Mouse (Mus musculus): ENCODE data around the gene Dcun1d4. TPM values are rescaled to one million over a fixed set of nuclear protein-coding genes. Genes with fewer than 3 reads are reported as not detected.
"Not testable (repeated sequence)": the region's sequence is repeated elsewhere in the genome, so short reads cannot be mapped to it uniquely, and the experiment has no call there.

The Dcun1d4 gene
- polyA plus RNA-seq, 1 experiment from 2014 or later: 73.0 TPM

DNA sequence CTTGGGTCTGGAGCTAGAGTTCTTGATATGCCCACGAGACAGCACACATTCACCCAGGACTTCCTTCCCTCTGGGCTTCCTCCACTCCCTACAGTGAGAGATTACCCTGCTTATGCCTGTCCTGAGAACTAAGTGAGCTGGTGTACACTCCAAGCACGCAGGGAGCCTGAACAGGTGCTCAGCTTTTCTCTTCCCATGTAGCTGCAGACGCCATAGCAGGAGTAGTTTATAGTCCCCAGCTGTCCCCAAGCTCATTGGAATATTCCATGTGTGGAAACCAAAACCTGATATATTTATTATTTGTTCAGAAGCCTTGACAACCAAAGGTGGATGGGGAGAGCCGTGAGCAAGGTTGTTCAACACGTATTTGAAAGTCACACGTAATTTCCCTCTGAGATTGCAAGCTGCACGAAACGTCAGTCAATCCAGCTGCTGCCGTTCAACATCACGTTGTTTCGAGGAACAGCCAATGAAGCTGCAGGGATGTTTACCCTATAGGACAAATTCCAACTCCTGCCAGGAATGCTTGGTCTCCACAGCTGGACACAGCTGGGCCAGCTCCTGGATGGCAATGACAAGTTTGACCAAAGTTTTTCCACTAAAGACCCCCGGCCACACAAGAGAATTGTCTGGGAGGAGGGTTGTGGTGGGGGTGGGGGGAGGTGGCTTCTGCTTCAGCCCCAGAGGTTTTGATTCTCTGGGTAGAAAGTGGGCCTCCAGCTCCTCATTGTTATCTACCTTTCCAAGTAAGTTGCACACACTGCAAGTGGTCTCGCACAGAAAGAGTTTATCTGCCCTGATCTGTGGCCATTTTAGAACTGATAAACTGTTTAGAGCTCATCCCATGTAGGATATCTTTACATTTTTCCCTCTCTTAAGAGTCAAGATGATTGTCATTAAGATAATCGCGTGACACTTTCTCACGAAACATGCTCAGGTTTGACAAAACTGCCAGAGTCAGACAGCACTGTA is 12.1 kb upstream of the Dcun1d4 start:
- H3K27ac ChIP-seq (ENCODE audit: low read depth, low read length): no peak overlapping the region
- ATAC-seq (ENCODE audit: low FRiP score) (no peak), DNase-seq (ENCODE audit: low spot score) (no peak)
- no peaks in the 10 kb centered on the region for H3K9me3 ChIP-seq (ENCODE audit: control insufficient read depth, low read length)
- H3K4me3 ChIP-seq (ENCODE audit: low read depth, low read length): no peak overlapping the region
- no peaks in the 10 kb centered on the region for H3K36me3 ChIP-seq (ENCODE audit: control insufficient read depth, insufficient read depth, low read length)
- H3K27me3 ChIP-seq (ENCODE audit: control insufficient read depth, insufficient read depth, low read length): no peaks in the 10 kb centered on the region
- WGBS: 93% methylated on average over 16 of the region's 16 CpGs
- H3K9ac ChIP-seq (ENCODE audit: low read depth, low read length): no peak overlapping the region
- no peaks in the 10 kb centered on the region for H3K4me1 ChIP-seq (replicated peaks; ENCODE audit: control insufficient read depth, insufficient read depth, low read length)
- H3K4me2 ChIP-seq (replicated peaks; ENCODE audit: low read depth, low read length): no peak overlapping the region

DNA sequence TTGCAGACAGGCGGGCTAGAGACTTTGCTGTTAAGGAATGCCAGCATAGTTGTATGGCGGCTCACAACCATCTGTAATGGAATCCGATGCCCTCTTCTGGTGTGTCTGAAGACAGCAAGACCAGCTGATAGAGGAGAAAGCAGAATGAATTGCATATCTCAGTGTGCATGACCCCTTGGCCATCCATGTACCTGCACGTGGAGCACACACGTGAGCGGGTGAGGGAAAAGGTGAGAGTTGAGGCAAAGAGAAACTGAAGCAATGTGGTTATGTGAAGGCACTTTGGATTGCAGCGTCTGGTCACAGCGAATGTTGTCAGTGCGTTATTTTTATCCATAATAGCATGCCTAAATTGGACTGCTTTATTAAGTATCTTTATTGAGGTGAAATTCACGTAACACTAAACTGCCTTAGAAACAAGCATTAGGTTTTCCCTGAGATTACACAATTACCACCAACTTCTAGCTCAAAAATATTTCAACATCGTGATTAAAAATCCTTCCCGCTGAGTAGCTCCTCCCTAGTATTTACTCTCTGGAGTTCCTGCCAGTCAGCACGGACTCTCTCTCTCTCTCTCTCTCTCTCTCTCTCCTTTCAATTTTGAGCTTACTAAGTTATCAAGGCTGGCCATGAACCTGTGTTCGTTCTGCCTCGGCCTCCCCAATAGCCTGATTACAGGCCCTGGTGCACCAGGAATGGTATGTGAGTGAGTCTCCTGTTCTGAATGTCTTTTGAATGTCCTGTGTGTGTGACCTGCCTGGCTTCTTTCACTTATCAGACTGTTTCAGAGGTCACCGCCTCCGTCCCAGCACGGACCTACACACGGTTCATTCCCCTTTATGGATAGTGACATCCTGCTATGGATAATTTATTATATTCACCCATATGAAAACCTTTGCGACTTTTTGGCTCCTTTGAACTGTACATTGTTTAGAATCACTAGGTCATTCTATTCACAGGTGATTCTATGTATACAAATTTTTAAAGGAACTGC is 6.1 kb upstream of the Dcun1d4 start:
- no peak overlapping the region for H3K4me2 ChIP-seq (replicated peaks; ENCODE audit: low read depth, low read length)
- no peak for DNase-seq (ENCODE audit: low spot score)
- no peaks in the 10 kb centered on the region for H3K36me3 ChIP-seq (ENCODE audit: control insufficient read depth, insufficient read depth, low read length)
- WGBS: 92% methylated on average over 20 of the region's 20 CpGs
- H3K9me3 ChIP-seq (ENCODE audit: control insufficient read depth, low read length): no peaks in the 10 kb centered on the region
- no peak overlapping the region for H3K4me3 ChIP-seq (ENCODE audit: low read depth, low read length)
- H3K27me3 ChIP-seq (ENCODE audit: control insufficient read depth, insufficient read depth, low read length): no peaks in the 10 kb centered on the region
- H3K4me1 ChIP-seq (replicated peaks; ENCODE audit: control insufficient read depth, insufficient read depth, low read length): no peaks in the 10 kb centered on the region
- no peak overlapping the region for H3K9ac ChIP-seq (ENCODE audit: low read depth, low read length)
- no peak for ATAC-seq (ENCODE audit: low FRiP score)
- H3K27ac ChIP-seq (ENCODE audit: low read depth, low read length): no peak overlapping the region

DNA sequence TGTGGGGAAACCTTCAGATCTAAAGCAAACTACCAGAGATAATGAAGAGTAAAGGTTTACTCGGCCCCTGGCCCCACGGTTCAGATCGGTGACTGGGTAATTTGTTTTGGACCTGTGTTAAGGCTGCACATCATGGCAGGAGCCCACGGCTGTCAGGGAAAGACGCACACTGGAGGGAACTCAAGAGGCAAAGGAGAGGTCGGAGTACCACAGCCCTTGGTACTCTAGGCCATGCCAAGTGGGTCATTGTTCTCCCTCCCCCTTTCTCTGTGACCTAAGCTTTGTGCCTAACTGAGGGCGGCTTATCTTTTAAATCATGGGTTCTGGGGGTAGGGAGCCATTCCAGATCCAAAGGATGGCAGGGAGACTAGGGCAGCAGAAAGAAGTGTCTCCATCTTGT is 601 bp downstream of the Dcun1d4 start:
- no peaks in the 10 kb centered on the region for H3K4me1 ChIP-seq (replicated peaks; ENCODE audit: control insufficient read depth, insufficient read depth, low read length)
- H3K27me3 ChIP-seq (ENCODE audit: control insufficient read depth, insufficient read depth, low read length): no peaks in the 10 kb centered on the region
- 89% methylated on average over 7 of the region's 7 CpGs for WGBS
- H3K9ac ChIP-seq (ENCODE audit: low read depth, low read length): no peak overlapping the region
- no peak overlapping the region for H3K27ac ChIP-seq (ENCODE audit: low read depth, low read length)
- no peak for ATAC-seq (ENCODE audit: low FRiP score)
- no peaks in the 10 kb centered on the region for H3K36me3 ChIP-seq (ENCODE audit: control insufficient read depth, insufficient read depth, low read length)
- no peak for DNase-seq (ENCODE audit: low spot score)
- H3K4me2 ChIP-seq (replicated peaks; ENCODE audit: low read depth, low read length): no peak overlapping the region
- no peak overlapping the region for H3K4me3 ChIP-seq (ENCODE audit: low read depth, low read length)
- no peaks in the 10 kb centered on the region for H3K9me3 ChIP-seq (ENCODE audit: control insufficient read depth, low read length)

DNA sequence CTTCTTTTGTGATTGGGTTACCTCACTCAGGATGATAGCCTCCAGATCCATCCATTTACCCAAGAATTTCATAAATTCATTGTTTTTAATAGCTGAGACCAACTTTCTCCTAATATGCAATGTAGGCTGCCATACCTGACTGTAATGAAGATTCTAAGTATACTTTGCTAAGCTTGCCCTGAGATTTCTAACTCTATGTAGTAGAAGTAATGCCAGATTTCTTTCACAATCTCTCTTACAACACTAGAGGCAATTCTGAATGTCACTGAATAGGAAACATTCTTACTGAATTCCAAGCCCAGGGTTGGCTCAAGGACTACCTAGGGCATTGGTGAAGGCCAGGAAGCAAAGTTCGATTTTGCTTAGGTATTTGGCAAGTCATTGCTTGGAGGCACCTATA is 1.6 kb downstream of the Dcun1d4 start:
- H3K4me2 ChIP-seq (replicated peaks; ENCODE audit: low read depth, low read length); H3K9ac ChIP-seq (ENCODE audit: low read depth, low read length); H3K4me1 ChIP-seq (replicated peaks; ENCODE audit: control insufficient read depth, insufficient read depth, low read length); H3K36me3 ChIP-seq (ENCODE audit: control insufficient read depth, insufficient read depth, low read length); H3K9me3 ChIP-seq (ENCODE audit: control insufficient read depth, low read length); H3K27me3 ChIP-seq (ENCODE audit: control insufficient read depth, insufficient read depth, low read length); H3K4me3 ChIP-seq (ENCODE audit: low read depth, low read length); DNase-seq (ENCODE audit: low spot score); ATAC-seq (ENCODE audit: low FRiP score); H3K27ac ChIP-seq (ENCODE audit: low read depth, low read length): not testable (repeated sequence)
- WGBS: 100% methylated on average over 1 of the region's 1 CpGs

DNA sequence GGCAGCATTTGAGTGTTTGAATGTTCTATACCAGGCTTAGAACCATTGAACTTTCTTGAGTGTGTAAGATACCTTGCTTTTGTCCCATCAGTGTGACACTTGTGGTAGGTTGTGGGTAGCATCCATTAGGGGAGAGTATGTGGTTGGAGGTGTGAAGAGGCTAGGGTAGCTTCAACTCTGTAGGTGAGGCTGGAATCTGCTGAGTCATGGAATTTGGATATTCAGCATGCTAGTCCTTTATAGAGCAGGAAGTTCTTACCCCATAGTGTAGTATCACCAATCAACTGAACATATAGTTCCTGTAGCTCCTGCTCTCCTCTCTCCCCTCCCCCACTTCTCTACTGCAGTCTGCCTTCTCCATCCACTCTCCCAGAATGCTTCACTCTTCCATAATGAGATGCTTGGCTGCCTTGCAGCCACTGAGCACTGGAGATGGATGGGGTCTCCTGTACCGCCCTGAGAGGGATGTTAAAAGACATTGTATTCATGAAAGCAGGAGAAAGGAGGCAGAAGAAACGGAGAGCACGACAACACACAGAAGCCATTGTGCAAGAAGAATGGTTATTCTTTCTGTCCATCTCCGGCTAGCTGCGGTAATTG is 3.3 kb downstream of the Dcun1d4 start:
- ATAC-seq (ENCODE audit: low FRiP score) (peak; percentile 87), DNase-seq (ENCODE audit: low spot score) (peak; percentile 45)
- Histone ChIP-seq H3K36me3 (ENCODE audit: control insufficient read depth, insufficient read depth, low read length) (no peaks in the 10 kb centered on the region), H3K9ac (ENCODE audit: low read depth, low read length) (peak overlapping the region; percentile 37; the same call in 1 of the 2 replicates), H3K27me3 (ENCODE audit: control insufficient read depth, insufficient read depth, low read length) (no peaks in the 10 kb centered on the region), H3K9me3 (ENCODE audit: control insufficient read depth, low read length) (no peaks in the 10 kb centered on the region), H3K27ac (ENCODE audit: low read depth, low read length) (peak overlapping the region; percentile 42; the same call in 1 of the 2 replicates), H3K4me1 (replicated peaks; ENCODE audit: control insufficient read depth, insufficient read depth, low read length) (no peaks in the 10 kb centered on the region), H3K4me2 (replicated peaks; ENCODE audit: low read depth, low read length) (0 out of 2 replicates have a peak overlapping the region, but pooled peaks have one; percentile 1), H3K4me3 (ENCODE audit: low read depth, low read length) (peak overlapping the region; percentile 10; the same call in 1 of the 2 replicates)
- WGBS: 42% methylated on average over 5 of the region's 5 CpGs

DNA sequence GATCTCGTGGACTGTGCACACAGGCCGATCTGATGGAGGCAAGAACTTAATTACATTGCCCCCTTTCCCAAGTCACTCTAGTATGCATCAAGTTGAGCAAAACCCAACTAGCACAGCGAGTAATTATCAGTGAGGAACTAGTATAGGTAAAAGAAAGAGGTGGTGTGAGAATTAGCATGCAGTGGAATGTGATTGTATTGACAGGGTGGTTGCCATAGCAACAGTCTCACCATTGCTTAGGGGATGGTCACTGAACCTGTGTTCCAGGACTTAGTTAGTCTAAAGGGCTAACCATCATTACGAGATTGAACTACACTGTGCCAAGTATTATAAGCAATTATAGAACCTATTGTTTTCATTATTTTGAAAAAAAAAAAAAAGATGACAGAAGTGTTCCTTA is 5.7 kb downstream of the Dcun1d4 start:
- 65% methylated on average over 4 of the region's 4 CpGs for WGBS
- H3K4me2 ChIP-seq (replicated peaks; ENCODE audit: low read depth, low read length): no peak overlapping the region
- H3K27me3 ChIP-seq (ENCODE audit: control insufficient read depth, insufficient read depth, low read length): no peaks in the 10 kb centered on the region

DNA sequence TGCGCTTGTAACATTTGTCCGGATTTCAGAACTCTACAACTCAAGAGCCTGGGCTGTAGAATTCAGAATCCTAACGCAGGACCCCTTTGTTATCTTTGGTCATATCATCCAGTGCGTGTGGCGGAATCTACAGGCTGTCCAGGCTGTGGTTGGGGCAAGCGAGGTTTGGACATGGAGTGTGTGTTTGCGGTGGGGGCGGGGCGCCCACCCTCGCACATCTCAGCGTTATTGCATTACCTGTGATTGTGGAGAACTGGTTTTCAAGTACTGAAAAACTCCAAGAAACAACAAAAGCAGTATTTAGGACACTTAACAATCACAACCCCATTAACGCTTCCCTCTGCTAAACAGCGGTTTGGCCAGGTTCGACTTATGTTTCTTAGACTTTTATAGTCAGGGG is 9.1 kb downstream of the Dcun1d4 start:
- WGBS: 5% methylated on average over 14 of the region's 14 CpGs
- DNase-seq (ENCODE audit: low spot score) (no peak), ATAC-seq (ENCODE audit: low FRiP score) (no peak)
- peak overlapping the region; percentile 94 for H3K4me3 ChIP-seq (ENCODE audit: low read depth, low read length)
- H3K27ac ChIP-seq (ENCODE audit: low read depth, low read length): peak overlapping the region; percentile 68
- no peaks in the 10 kb centered on the region for H3K9me3 ChIP-seq (ENCODE audit: control insufficient read depth, low read length)
- no peaks in the 10 kb centered on the region; the same call in 1 of the 2 replicates for H3K4me1 ChIP-seq (replicated peaks; ENCODE audit: control insufficient read depth, insufficient read depth, low read length)
- peak overlapping the region; percentile 71 for H3K4me2 ChIP-seq (replicated peaks; ENCODE audit: low read depth, low read length)
- no peaks in the 10 kb centered on the region for H3K36me3 ChIP-seq (ENCODE audit: control insufficient read depth, insufficient read depth, low read length)
- no peaks in the 10 kb centered on the region for H3K27me3 ChIP-seq (ENCODE audit: control insufficient read depth, insufficient read depth, low read length)
- H3K9ac ChIP-seq (ENCODE audit: low read depth, low read length): peak overlapping the region; percentile 57

More for the DNA sequence above, 5.7 kb downstream of the Dcun1d4 start:
- no peak overlapping the region for H3K4me3 ChIP-seq (ENCODE audit: low read depth, low read length)
- DNase-seq (ENCODE audit: low spot score) (peak; percentile 6), ATAC-seq (ENCODE audit: low FRiP score) (no peak)
- H3K4me1 ChIP-seq (replicated peaks; ENCODE audit: control insufficient read depth, insufficient read depth, low read length): no peaks in the 10 kb centered on the region; the same call in 1 of the 2 replicates
- no peak overlapping the region for H3K27ac ChIP-seq (ENCODE audit: low read depth, low read length)
- H3K9me3 ChIP-seq (ENCODE audit: control insufficient read depth, low read length): no peaks in the 10 kb centered on the region
- H3K36me3 ChIP-seq (ENCODE audit: control insufficient read depth, insufficient read depth, low read length): no peaks in the 10 kb centered on the region
- no peak overlapping the region for H3K9ac ChIP-seq (ENCODE audit: low read depth, low read length)

DNA sequence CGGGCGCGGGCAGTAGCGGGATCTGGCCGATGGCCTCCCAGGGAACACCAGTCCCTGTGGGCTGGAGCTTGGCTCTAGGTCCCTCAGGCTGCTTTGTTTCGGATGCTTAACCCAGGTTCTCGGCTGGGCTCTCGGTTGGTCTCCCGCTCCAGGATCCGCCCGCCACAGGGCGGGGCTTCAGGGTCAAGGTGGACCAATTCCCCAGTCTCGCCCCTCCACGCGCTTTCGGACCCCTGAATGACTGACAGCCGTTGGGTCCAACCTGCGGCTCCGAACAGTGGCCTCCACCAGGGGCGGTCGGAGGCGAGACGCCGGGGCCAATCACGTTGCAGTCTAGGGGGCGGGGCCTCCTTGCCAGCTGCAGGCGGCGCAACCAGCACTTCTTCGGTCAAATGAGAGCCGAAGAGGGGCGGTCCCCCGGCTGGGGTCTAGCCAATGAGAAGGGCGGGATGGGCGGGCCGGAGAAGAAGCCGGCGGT is 9.8 kb downstream of the Dcun1d4 start:
- H3K27ac ChIP-seq (ENCODE audit: low read depth, low read length): peak overlapping the region; percentile 97
- H3K9ac ChIP-seq (ENCODE audit: low read depth, low read length): peak overlapping the region; percentile 57
- H3K4me1 ChIP-seq (replicated peaks; ENCODE audit: control insufficient read depth, insufficient read depth, low read length): no peaks in the 10 kb centered on the region; the same call in 1 of the 2 replicates
- 0% methylated on average over 35 of the region's 37 CpGs for WGBS
- ATAC-seq (ENCODE audit: low FRiP score): peak; percentile 96
- H3K27me3 ChIP-seq (ENCODE audit: control insufficient read depth, insufficient read depth, low read length): no peaks in the 10 kb centered on the region
- H3K9me3 ChIP-seq (ENCODE audit: control insufficient read depth, low read length): no peaks in the 10 kb centered on the region
- DNase-seq (ENCODE audit: low spot score): peak; percentile 98
- no peaks in the 10 kb centered on the region for H3K36me3 ChIP-seq (ENCODE audit: control insufficient read depth, insufficient read depth, low read length)
- peak overlapping the region; percentile 90 for H3K4me2 ChIP-seq (replicated peaks; ENCODE audit: low read depth, low read length)
- peak overlapping the region; percentile 94 for H3K4me3 ChIP-seq (ENCODE audit: low read depth, low read length)

All from hindbrain, embryonic 11.5 days (tissue).